Mouse (Mus musculus): ENCODE measurements around the gene Sec24c. TPM values are rescaled to one million over a fixed set of nuclear protein-coding genes. Genes with fewer than 3 reads are reported as not detected.

The Sec24c gene
- 144 TPM for polyA plus RNA-seq (2015; fragmentation: Illumina TruSeq; extraction: RNeasy Lipid Tissue Mini Kit (QIAGEN cat#74804); ENCODE audit: insufficient read depth, low replicate concordance)

GRCm38 (mm10) chr14:20674064-20674833 is at the start of gene Sec24c:
TSS of gene Sec24c (plus strand) at chr14:20674308.

GRCm38 (mm10) chr14:20640644-20641437 is 33.3 kb upstream of the Sec24c start, which contains the start of gene Usp54:
TSS of gene Usp54 (minus strand) at chr14:20641063.

GRCm38 (mm10) chr14:20656361-20656760 is 17.7 kb upstream of the Sec24c start, which contains the start of gene Myoz1:
TSS of gene Myoz1 (minus strand) at chr14:20656540.

GRCm38 (mm10) chr14:20668154-20668810 is 5.8 kb upstream of the Sec24c start, which contains the start of gene Synpo2l:
TSS of gene Synpo2l (minus strand) at chr14:20668354.

DNA sequence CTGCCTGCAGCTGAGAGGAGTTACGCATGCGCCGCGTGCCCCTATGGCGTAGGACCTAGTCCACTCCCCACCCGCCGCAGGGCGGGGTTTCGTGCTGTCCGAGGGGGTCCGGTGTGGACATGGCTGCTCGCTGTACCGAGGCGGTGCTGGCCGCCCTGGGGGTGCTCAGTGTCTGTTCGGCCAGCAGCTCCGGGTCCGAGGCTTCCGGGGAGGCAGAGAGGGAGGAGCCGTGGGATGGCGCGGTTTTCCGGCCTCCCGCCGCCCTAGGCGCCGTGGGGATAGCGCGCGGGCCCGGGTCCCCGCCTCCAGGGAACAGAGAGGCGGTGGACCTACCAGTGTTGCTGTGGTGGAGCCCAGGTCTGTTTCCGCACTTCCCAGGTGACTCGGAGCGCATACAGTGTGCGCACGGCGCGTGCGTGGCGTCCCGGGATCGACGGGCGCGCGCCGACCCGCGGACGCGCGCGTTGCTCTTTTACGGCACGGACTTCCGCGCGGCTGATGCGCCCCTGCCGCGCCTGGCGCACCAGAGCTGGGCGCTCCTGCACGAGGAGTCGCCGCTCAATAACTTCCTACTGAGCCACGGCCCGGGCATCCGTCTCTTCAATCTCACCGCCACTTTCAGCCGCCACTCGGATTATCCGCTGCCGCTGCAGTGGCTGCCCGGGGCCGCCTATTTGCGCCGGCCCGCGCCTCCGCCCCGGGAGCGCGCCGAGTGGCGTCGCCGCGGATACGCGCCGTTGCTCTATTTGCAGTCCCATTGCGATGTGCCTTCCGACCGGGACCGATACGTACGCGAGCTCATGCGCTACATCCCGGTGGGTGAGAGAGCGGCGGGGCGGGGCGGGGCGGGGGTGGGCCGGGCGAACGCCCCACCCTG is 21.0 kb downstream of the Sec24c start, which contains the start of gene Fut11:
Gene Fut11, plus strand, starts transcription at position 85 of the 877 bp plus-strand sequence.

GRCm38 (mm10) chr14:20702741-20703381 is 28.8 kb downstream of the Sec24c start, which contains the start of gene Chchd1:
TSS of gene Chchd1 (plus strand) at chr14:20703006.

GRCm38 (mm10) chr14:20707201-20708190 is 33.4 kb downstream of the Sec24c start, which contains the start of gene Zswim8:
TSS of gene Zswim8 (plus strand) at chr14:20707552.

DNA sequence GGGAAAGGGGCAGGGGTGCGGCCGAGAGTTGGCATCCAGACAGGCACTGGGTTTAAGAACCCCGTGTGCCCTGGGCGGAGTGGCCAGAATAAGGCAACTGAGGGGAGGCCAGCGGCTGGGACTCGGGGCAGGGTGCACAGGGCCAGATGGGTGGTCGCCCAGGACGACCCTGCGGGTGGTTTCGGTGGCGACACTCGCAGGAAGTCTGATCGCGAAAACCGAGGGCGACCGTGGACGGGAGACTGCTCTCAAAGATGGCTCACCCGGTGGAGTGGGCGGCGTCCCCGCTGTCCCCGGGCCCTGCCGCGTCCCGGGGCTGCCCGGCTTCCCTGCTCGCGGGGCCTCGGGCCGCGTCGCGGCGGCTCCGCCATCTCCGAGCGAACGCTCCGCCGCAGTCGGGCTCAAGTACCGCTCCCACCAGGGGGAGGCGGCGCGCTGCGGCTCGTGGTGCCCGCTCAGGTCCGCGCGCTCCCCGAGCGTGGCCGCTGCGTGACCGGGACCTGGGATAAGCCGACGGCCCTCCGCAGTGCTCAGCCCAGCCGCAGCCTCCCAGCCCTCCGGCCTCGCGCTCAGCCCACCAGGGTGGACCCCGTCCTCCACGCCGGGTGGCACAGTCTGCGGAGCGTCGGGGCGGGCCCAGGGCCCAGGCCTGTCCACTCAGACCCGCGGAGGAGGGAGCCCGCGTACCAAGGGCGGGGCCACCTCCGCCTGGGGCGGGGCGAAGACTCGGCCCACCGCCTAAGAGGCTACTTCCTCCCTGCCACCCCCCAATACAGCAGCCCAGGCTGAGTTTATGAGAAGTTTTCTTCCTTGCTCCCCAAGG is 60.1 kb downstream of the Sec24c start, which contains the start of gene Ndst2:
Gene Ndst2, minus strand, starts transcription at position 611 of the 823 bp plus-strand sequence.

Other genes starting within 250 kb of the Sec24c start
- 0.66 TPM for gene Cfap70, start 222.1 kb upstream of the Sec24c start, polyA plus RNA-seq (2015; fragmentation: Illumina TruSeq; extraction: RNeasy Lipid Tissue Mini Kit (QIAGEN cat#74804); ENCODE audit: insufficient read depth, low replicate concordance)
- 94.1 TPM for gene Anxa7, start 194.2 kb upstream of the Sec24c start, polyA plus RNA-seq (2015; fragmentation: Illumina TruSeq; extraction: RNeasy Lipid Tissue Mini Kit (QIAGEN cat#74804); ENCODE audit: insufficient read depth, low replicate concordance)
- gene Mss51, start 177.4 kb upstream of the Sec24c start, polyA plus RNA-seq (2015; fragmentation: Illumina TruSeq; extraction: RNeasy Lipid Tissue Mini Kit (QIAGEN cat#74804); ENCODE audit: insufficient read depth, low replicate concordance): 4.5 TPM
- 144 TPM for gene Ppp3cb, start 127.7 kb upstream of the Sec24c start, polyA plus RNA-seq (2015; fragmentation: Illumina TruSeq; extraction: RNeasy Lipid Tissue Mini Kit (QIAGEN cat#74804); ENCODE audit: insufficient read depth, low replicate concordance)
- 6.8 TPM for gene Usp54, start 33.2 kb upstream of the Sec24c start, polyA plus RNA-seq (2015; fragmentation: Illumina TruSeq; extraction: RNeasy Lipid Tissue Mini Kit (QIAGEN cat#74804); ENCODE audit: insufficient read depth, low replicate concordance)
- not detected for gene Myoz1, start 17.8 kb upstream of the Sec24c start, polyA plus RNA-seq (2015; fragmentation: Illumina TruSeq; extraction: RNeasy Lipid Tissue Mini Kit (QIAGEN cat#74804); ENCODE audit: insufficient read depth, low replicate concordance)
- not detected for gene Synpo2l, start 6.0 kb upstream of the Sec24c start, polyA plus RNA-seq (2015; fragmentation: Illumina TruSeq; extraction: RNeasy Lipid Tissue Mini Kit (QIAGEN cat#74804); ENCODE audit: insufficient read depth, low replicate concordance)
- 20.2 TPM for gene Fut11, start 20.7 kb downstream of the Sec24c start, polyA plus RNA-seq (2015; fragmentation: Illumina TruSeq; extraction: RNeasy Lipid Tissue Mini Kit (QIAGEN cat#74804); ENCODE audit: insufficient read depth, low replicate concordance)
- gene Chchd1, start 28.7 kb downstream of the Sec24c start, polyA plus RNA-seq (2015; fragmentation: Illumina TruSeq; extraction: RNeasy Lipid Tissue Mini Kit (QIAGEN cat#74804); ENCODE audit: insufficient read depth, low replicate concordance): 90.4 TPM
- 47.2 TPM for gene Zswim8, start 33.2 kb downstream of the Sec24c start, polyA plus RNA-seq (2015; fragmentation: Illumina TruSeq; extraction: RNeasy Lipid Tissue Mini Kit (QIAGEN cat#74804); ENCODE audit: insufficient read depth, low replicate concordance)
- gene Ndst2, start 60.3 kb downstream of the Sec24c start, polyA plus RNA-seq (2015; fragmentation: Illumina TruSeq; extraction: RNeasy Lipid Tissue Mini Kit (QIAGEN cat#74804); ENCODE audit: insufficient read depth, low replicate concordance): 38.0 TPM
- 24.2 TPM for gene Camk2g, start 119.8 kb downstream of the Sec24c start, polyA plus RNA-seq (2015; fragmentation: Illumina TruSeq; extraction: RNeasy Lipid Tissue Mini Kit (QIAGEN cat#74804); ENCODE audit: insufficient read depth, low replicate concordance)
- 7.9 TPM for gene Plau, start 162.4 kb downstream of the Sec24c start, polyA plus RNA-seq (2015; fragmentation: Illumina TruSeq; extraction: RNeasy Lipid Tissue Mini Kit (QIAGEN cat#74804); ENCODE audit: insufficient read depth, low replicate concordance)